Mouse (Mus musculus) kidney, embryonic 14.5 days (tissue): ENCODE data around the gene Rbpms2. TPM values are rescaled to one million over a fixed set of nuclear protein-coding genes. Genes with fewer than 3 reads are reported as not detected.
A peak's percentile ranks its signal among the peaks of the same experiment; 100 is the strongest.

Experiments
- ATAC-seq: fragments of 200-750 bp; cut with Nextera tagmentation; 2 replicates; pipeline ENCODE4 v1.8.0; 2017; ENCODE audit warnings: moderate number of reproducible peaks, mild to moderate bottlenecking, moderate TSS enrichment, moderate library complexity; ENCODE audit not compliant: low FRiP score, low TSS enrichment
- H3K27ac ChIP-seq: fragments of 300-500 bp; sonication (generic); 2 replicates; pipeline ENCODE4 v1.5.1; 2014; ENCODE audit warnings: low read depth, mild to moderate bottlenecking, low read length, moderate library complexity, mixed read lengths
- H3K27me3 ChIP-seq: fragments of 300-500 bp; sonication (generic); 2 replicates; pipeline ENCODE4 v1.6.1; 2014; ENCODE audit warnings: mild to moderate bottlenecking, low read length; ENCODE audit not compliant: control insufficient read depth, insufficient read depth
- H3K36me3 ChIP-seq: fragments of 300-500 bp; sonication (generic); 2 replicates; pipeline ENCODE4 v1.6.1; 2014; ENCODE audit warnings: low read length, mixed read lengths; ENCODE audit not compliant: control insufficient read depth, insufficient read depth
- H3K4me1 ChIP-seq: fragments of 300-500 bp; sonication (generic); 2 replicates; pipeline ENCODE4 v1.6.1; 2014; ENCODE audit warnings: low read length, mixed read lengths; ENCODE audit not compliant: control insufficient read depth, insufficient read depth
- H3K4me2 ChIP-seq: fragments of 300-500 bp; sonication (generic); replicated peaks from 2 replicates; pipeline ENCODE4 v1.6.1; 2014; ENCODE audit warnings: low read depth, mild to moderate bottlenecking, low read length
- H3K4me3 ChIP-seq: fragments of 300-500 bp; sonication (generic); 2 replicates; pipeline ENCODE4 v1.5.1; 2014; ENCODE audit warnings: mild to moderate bottlenecking, low read length
- H3K9ac ChIP-seq: fragments of 300-500 bp; sonication (generic); 2 replicates; pipeline ENCODE4 v1.6.1; 2014; ENCODE audit warnings: low read depth, mild to moderate bottlenecking, low read length, moderate library complexity
- H3K9me3 ChIP-seq: fragments of 300-500 bp; sonication (generic); 2 replicates; pipeline ENCODE4 v1.6.1; 2016; ENCODE audit warnings: low read length; ENCODE audit not compliant: control insufficient read depth
- WGBS: fragments of 180-500 bp; shearing (Covaris S2); extraction: QIAGEN DNeasy Blood & Tissue Kit; methylation state at CpG from one replicate; pipeline ENCODE4 v1.1.7; 2014; 5-methylcytosine and 5-hydroxymethylcytosine counted together
- polyA plus RNA-seq: library from polyadenylated mRNA; unstranded; fragments of >200 nt; fragmentation: Nextera tagmentation; extraction: Ambion mirVana; gene quantifications from 2 replicates; pipeline ENCODE4 v1.2.1, GENCODE M21; 2014

Gene Rbpms2
- polyA plus RNA-seq, 1 experiment from 2014 or later = 29.1 TPM

GRCm38 (mm10) chr9:65589091-65589490 lies 40.4 kb upstream of the Rbpms2 start:
- peaks cover 12% of the 10 kb centered on the region for H3K4me1 ChIP-seq
- H3K27ac ChIP-seq = no peak overlapping the region
- peak overlapping the region; percentile 98 for H3K4me2 ChIP-seq
- no peaks in the 10 kb centered on the region for H3K27me3 ChIP-seq
- H3K9ac ChIP-seq = peak overlapping the region; percentile 77; the same call in 1 of the 2 replicates
- H3K36me3 ChIP-seq = peaks cover 28% of the 10 kb centered on the region
- peak overlapping the region; percentile 58 for H3K4me3 ChIP-seq
- 96% methylated on average over 3 of the region's 3 CpGs for WGBS
- ATAC-seq = no peak
- H3K9me3 ChIP-seq = no peaks in the 10 kb centered on the region

GRCm38 (mm10) chr9:65592721-65593120 lies 36.7 kb upstream of the Rbpms2 start:
- Histone ChIP-seq H3K27ac (no peak overlapping the region), H3K9me3 (no peaks in the 10 kb centered on the region), H3K4me3 (no peak overlapping the region), H3K9ac (no peak overlapping the region), H3K4me2 (no peak overlapping the region), H3K27me3 (no peaks in the 10 kb centered on the region), H3K36me3 (peaks cover 42% of the 10 kb centered on the region), H3K4me1 (peaks cover 12% of the 10 kb centered on the region)
- 88% methylated on average over 3 of the region's 3 CpGs for WGBS
- no peak for ATAC-seq

GRCm38 (mm10) chr9:65593596-65593995 lies 35.9 kb upstream of the Rbpms2 start:
- no peak for ATAC-seq
- no peaks in the 10 kb centered on the region for H3K27me3 ChIP-seq
- no peak overlapping the region for H3K27ac ChIP-seq
- 78% methylated on average over 9 of the region's 9 CpGs for WGBS
- H3K4me2 ChIP-seq = no peak overlapping the region
- H3K9ac ChIP-seq = no peak overlapping the region
- H3K4me1 ChIP-seq = peaks cover 8% of the 10 kb centered on the region
- H3K36me3 ChIP-seq = peaks cover 42% of the 10 kb centered on the region
- no peak overlapping the region for H3K4me3 ChIP-seq
- H3K9me3 ChIP-seq = no peaks in the 10 kb centered on the region

- 0 out of 2 replicates have a peak, but pooled peaks have one; percentile 33 for ATAC-seq
- H3K27ac ChIP-seq = no peak overlapping the region
- no peaks in the 10 kb centered on the region for H3K27me3 ChIP-seq
- no peak overlapping the region for H3K9ac ChIP-seq
- no peak overlapping the region for H3K4me3 ChIP-seq
- H3K9me3 ChIP-seq = no peaks in the 10 kb centered on the region
- no peak overlapping the region for H3K4me2 ChIP-seq
- no peaks in the 10 kb centered on the region for H3K4me1 ChIP-seq
- WGBS = 64% methylated on average over 7 of the region's 11 CpGs
- H3K36me3 ChIP-seq = peaks cover 15% of the 10 kb centered on the region; the same call in 1 of the 2 replicates
Observed at GRCm38 (mm10) chr9:65598765-65599249, 30.6 kb upstream of the Rbpms2 start.

GRCm38 (mm10) chr9:65600951-65601350 lies 28.5 kb upstream of the Rbpms2 start:
- no peak overlapping the region for H3K4me2 ChIP-seq
- no peak overlapping the region for H3K4me3 ChIP-seq
- no peaks in the 10 kb centered on the region for H3K4me1 ChIP-seq
- WGBS = 86% methylated on average over 2 of the region's 2 CpGs
- no peaks in the 10 kb centered on the region for H3K27me3 ChIP-seq
- no peaks in the 10 kb centered on the region for H3K9me3 ChIP-seq
- ATAC-seq = no peak
- no peak overlapping the region for H3K27ac ChIP-seq
- H3K9ac ChIP-seq = no peak overlapping the region
- H3K36me3 ChIP-seq = no peaks in the 10 kb centered on the region

GRCm38 (mm10) chr9:65603401-65604102 lies 25.9 kb upstream of the Rbpms2 start:
- WGBS = 53% methylated on average over 8 of the region's 8 CpGs
- no peak overlapping the region for H3K27ac ChIP-seq
- 0 out of 2 replicates have a peak, but pooled peaks cover 4% of the 10 kb centered on the region for H3K4me1 ChIP-seq
- ATAC-seq = no peak
- no peaks in the 10 kb centered on the region for H3K9me3 ChIP-seq
- H3K9ac ChIP-seq = no peak overlapping the region
- no peaks in the 10 kb centered on the region for H3K27me3 ChIP-seq
- H3K4me2 ChIP-seq = no peak overlapping the region
- H3K36me3 ChIP-seq = no peaks in the 10 kb centered on the region
- no peak overlapping the region for H3K4me3 ChIP-seq

GRCm38 (mm10) chr9:65605471-65606136 lies 23.8 kb upstream of the Rbpms2 start:
- Histone ChIP-seq H3K27ac (no peak overlapping the region), H3K4me2 (0 out of 2 replicates have a peak overlapping the region, but pooled peaks have one; percentile 5), H3K36me3 (no peaks in the 10 kb centered on the region), H3K4me1 (0 out of 2 replicates have a peak, but pooled peaks cover 4% of the 10 kb centered on the region), H3K4me3 (no peak overlapping the region), H3K9me3 (no peaks in the 10 kb centered on the region), H3K9ac (no peak overlapping the region), H3K27me3 (no peaks in the 10 kb centered on the region)
- 12% methylated on average over 9 of the region's 9 CpGs for WGBS
- ATAC-seq = peak; percentile 87

GRCm38 (mm10) chr9:65606321-65607109 lies 22.9 kb upstream of the Rbpms2 start:
- H3K9me3 ChIP-seq = no peaks in the 10 kb centered on the region
- H3K4me3 ChIP-seq = no peak overlapping the region
- no peak overlapping the region for H3K27ac ChIP-seq
- WGBS = 50% methylated on average over 9 of the region's 9 CpGs
- H3K36me3 ChIP-seq = no peaks in the 10 kb centered on the region
- 0 out of 2 replicates have a peak overlapping the region, but pooled peaks have one; percentile 23 for H3K9ac ChIP-seq
- no peak for ATAC-seq
- H3K27me3 ChIP-seq = no peaks in the 10 kb centered on the region
- H3K4me2 ChIP-seq = no peak overlapping the region
- 0 out of 2 replicates have a peak, but pooled peaks cover 4% of the 10 kb centered on the region for H3K4me1 ChIP-seq
